Mouse (Mus musculus): ENCODE results near the gene Slc31a1. TPM values are rescaled to one million over a fixed set of nuclear protein-coding genes. Genes with fewer than 3 reads are reported as not detected.
A peak's percentile ranks its signal among the peaks of the same experiment; 100 is the strongest.

Gene Slc31a1
- polyA plus RNA-seq, 1 experiment: 7.3 TPM

DNA sequence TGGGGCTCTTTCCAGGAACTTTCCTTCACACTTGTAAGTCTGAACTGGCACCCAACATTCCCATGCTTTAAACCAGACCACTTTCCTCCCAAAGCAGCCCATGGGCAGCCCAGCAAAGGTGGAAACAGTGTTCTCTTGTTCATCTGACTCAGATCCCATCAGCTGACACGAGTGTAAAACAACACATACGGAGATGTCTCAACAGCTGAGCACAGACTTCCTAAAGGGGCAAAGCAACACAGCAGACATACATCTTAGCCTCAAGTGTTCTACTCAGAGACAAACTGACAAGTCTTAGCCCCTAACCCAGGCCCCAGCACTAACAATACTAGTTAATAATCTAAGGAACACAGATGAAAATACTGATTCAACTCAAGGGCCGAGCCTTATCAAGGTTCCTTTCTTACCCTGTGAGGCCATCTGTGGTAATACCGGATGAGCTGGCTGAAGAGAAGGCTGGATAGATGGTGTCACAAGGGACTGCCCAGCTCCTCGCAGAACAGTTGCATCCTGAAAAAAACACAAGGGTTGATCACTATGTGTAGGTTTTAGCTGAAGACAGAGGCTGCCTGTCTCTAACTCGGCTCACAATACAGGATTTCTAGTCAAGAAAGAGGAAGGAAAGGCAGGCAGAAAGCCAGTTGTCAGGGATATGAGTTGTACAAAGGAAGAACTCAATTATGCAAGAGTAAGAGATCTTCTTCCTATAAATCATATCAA, 31.4 kb upstream of the Slc31a1 start:
- peak overlapping the region; percentile 59; the same call in 1 of the 2 replicates for H3K27ac ChIP-seq (ENCODE audit: control insufficient read depth, insufficient read depth, low read depth, low read length, poor library complexity)
- TF ChIP-seq CTCF (IDR thresholded peaks at IDR 0.05; ENCODE audit: control insufficient read depth, insufficient read depth, low read length): no peak
- TF ChIP-seq POLR2A (IDR thresholded peaks at IDR 0.05; ENCODE audit: borderline replicate concordance, control insufficient read depth, low read depth, low read length): no peak

DNA sequence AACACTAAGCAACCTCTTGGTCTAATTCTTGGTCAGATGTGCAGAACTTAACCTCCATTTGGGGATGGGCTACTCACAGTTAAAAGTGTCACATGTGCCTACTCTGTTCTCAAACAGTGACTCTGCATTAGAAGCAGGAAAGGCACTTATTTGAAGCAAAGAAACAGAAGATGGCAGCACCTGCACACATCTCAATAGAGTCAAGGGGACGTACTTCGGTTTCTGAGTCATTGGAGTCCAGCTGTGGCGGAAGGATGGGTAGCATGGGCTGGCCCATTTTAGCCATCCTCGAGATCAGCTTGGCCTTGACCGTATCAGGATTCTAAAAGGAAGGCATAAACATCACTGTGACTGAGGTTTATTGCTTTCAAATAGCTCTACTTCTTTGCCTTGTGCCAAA, 28.6 kb upstream of the Slc31a1 start:
- Histone ChIP-seq H3K4me1 (ENCODE audit: control insufficient read depth, insufficient read depth, low read length) (peaks cover 2% of the 10 kb centered on the region), H3K27ac (ENCODE audit: control insufficient read depth, insufficient read depth, low read depth, low read length, poor library complexity) (no peak overlapping the region), H3K4me3 (replicated peaks; ENCODE audit: control insufficient read depth, low read depth, low read length) (no peak overlapping the region)
- no peak for TF ChIP-seq CTCF (IDR thresholded peaks at IDR 0.05; ENCODE audit: control insufficient read depth, insufficient read depth, low read length)
- TF ChIP-seq POLR2A (IDR thresholded peaks at IDR 0.05; ENCODE audit: borderline replicate concordance, control insufficient read depth, low read depth, low read length): no peak
- WGBS: 77% methylated on average over 5 of the region's 5 CpGs

More for the DNA sequence above, 31.4 kb upstream of the Slc31a1 start:
- WGBS: 24% methylated on average over 6 of the region's 6 CpGs
- Histone ChIP-seq H3K4me1 (ENCODE audit: control insufficient read depth, insufficient read depth, low read length) (peaks cover 2% of the 10 kb centered on the region), H3K4me3 (replicated peaks; ENCODE audit: control insufficient read depth, low read depth, low read length) (peak overlapping the region; percentile 16)

DNA sequence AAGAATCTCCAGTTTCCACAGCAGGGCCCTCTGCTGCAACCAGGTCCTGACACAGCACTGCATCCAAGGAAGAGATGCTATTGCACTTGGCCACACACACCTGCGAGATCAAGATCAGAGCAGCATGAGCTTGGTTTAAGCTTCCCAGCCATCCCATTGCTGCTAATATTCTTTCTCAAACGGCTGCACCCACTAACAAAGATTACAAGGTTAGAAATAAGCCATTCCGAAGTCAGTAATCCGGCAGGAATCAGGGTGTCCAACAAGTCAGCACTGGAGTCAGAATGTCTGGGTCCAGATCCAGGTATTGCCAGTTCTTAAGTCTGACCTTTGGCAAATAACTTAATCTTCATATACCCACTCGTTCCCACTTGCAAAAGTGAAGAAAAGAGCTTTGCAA, 22.0 kb upstream of the Slc31a1 start:
- TF ChIP-seq POLR2A (IDR thresholded peaks at IDR 0.05; ENCODE audit: borderline replicate concordance, control insufficient read depth, low read depth, low read length): no peak
- no peak for TF ChIP-seq CTCF (IDR thresholded peaks at IDR 0.05; ENCODE audit: control insufficient read depth, insufficient read depth, low read length)
- WGBS: 90% methylated on average over 5 of the region's 5 CpGs
- H3K27ac ChIP-seq (ENCODE audit: control insufficient read depth, insufficient read depth, low read depth, low read length, poor library complexity): no peak overlapping the region
- H3K4me1 ChIP-seq (ENCODE audit: control insufficient read depth, insufficient read depth, low read length): no peaks in the 10 kb centered on the region
- H3K4me3 ChIP-seq (replicated peaks; ENCODE audit: control insufficient read depth, low read depth, low read length): no peak overlapping the region

DNA sequence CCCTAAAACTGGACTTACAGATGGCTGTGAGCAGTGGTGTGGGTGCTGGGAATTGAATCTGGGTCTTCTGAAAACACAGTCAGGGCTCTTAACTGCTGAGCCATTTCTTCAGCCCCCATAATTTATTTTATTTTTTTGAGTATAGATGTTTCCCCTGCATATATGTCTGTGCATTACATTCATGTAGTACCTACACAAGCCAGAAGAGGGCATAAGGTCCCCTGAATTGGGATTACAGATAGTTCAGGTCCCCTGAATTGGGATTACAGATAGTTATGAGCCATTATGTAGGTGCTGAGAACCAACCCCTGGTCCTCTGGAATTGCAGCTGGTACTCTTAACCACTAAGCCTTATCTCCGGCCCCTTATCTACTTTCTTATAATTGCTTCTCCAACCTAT, 16.5 kb upstream of the Slc31a1 start:
- Histone ChIP-seq H3K27ac (ENCODE audit: control insufficient read depth, insufficient read depth, low read depth, low read length, poor library complexity) (no peak overlapping the region), H3K4me3 (replicated peaks; ENCODE audit: control insufficient read depth, low read depth, low read length) (no peak overlapping the region), H3K4me1 (ENCODE audit: control insufficient read depth, insufficient read depth, low read length) (no peaks in the 10 kb centered on the region; the same call in 1 of the 2 replicates)
- WGBS: 86% methylated on average over 1 of the region's 1 CpGs
- TF ChIP-seq POLR2A (IDR thresholded peaks at IDR 0.05; ENCODE audit: borderline replicate concordance, control insufficient read depth, low read depth, low read length) (no peak), CTCF (IDR thresholded peaks at IDR 0.05; ENCODE audit: control insufficient read depth, insufficient read depth, low read length) (no peak)

DNA sequence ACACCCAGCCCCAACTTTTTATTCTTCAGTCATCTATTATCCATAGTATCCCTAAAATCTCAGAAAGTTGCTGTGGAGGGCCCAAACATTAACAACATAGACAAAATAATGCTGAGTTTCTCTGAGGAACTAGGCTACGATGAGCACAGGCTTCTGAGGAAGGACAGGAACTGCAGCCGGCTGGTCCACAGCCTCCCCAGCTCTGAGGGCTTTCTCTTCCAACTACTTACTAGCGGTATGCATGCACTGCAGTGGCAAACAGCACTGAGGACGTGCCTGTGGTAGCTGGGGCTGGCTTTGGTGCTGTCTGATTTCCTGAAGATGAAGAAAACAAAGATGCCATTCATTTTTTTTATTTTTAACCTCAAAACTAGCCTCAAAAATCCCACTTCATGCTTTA, 14.7 kb upstream of the Slc31a1 start:
- Histone ChIP-seq H3K27ac (ENCODE audit: control insufficient read depth, insufficient read depth, low read depth, low read length, poor library complexity) (no peak overlapping the region), H3K4me3 (replicated peaks; ENCODE audit: control insufficient read depth, low read depth, low read length) (no peak overlapping the region), H3K4me1 (ENCODE audit: control insufficient read depth, insufficient read depth, low read length) (no peaks in the 10 kb centered on the region; the same call in 1 of the 2 replicates)
- WGBS: 71% methylated on average over 4 of the region's 4 CpGs
- no peak for TF ChIP-seq CTCF (IDR thresholded peaks at IDR 0.05; ENCODE audit: control insufficient read depth, insufficient read depth, low read length)
- no peak for TF ChIP-seq POLR2A (IDR thresholded peaks at IDR 0.05; ENCODE audit: borderline replicate concordance, control insufficient read depth, low read depth, low read length)

DNA sequence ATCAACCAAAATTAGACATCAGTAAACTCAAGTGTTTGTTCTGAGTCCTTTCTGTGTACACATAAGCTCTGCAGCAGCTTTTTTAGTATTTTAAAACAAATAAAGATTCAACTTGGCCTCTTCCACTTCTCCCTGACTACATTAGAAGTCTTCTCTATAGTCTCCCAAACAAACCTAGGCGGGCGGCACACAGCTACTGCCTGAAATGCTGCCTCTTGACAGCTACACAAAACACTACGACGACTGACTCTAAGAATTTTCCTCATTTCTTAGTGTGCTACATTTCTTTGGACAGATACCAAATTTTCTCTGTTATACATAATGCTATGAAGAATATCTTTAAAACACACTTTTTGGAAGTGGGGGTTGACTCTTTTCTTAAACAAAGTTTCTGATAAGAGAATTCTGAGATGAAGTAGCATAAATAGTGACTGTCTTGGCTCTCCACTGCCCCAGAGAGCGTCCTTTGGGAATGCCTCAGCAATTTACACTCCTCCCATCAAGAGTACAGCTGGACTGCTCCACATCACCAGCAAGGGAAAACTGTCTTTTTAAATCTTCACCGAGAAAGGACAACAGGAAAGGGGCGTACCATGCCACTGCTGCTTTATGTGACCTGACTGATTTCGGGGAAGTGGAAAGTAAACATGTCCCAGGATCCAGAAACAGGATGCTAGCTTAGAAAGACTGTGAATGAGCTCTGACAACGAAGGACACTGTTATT, 12.8 kb upstream of the Slc31a1 start:
- H3K27ac ChIP-seq (ENCODE audit: control insufficient read depth, insufficient read depth, low read depth, low read length, poor library complexity): no peak overlapping the region; the same call in 1 of the 2 replicates
- WGBS: 64% methylated on average over 9 of the region's 9 CpGs

DNA sequence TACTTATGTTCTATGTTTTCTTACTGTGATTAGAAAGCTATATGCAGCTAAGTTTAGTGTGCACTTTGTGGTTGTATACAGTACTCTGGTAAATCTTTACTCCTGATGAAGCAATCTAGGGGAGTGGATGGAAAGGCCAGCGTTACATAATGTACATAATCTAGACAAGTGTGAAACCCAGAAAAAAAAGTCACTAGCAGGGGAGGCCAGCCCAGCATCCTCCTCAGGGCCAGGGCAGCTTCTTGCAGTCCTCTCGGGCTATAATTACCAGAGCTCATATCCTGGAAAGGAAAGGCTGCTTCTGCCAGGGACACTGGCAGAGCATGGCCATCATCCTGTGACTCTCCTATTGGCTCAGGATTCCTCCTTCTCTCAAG, 12.2 kb upstream of the Slc31a1 start:
- TF ChIP-seq POLR2A (IDR thresholded peaks at IDR 0.05; ENCODE audit: borderline replicate concordance, control insufficient read depth, low read depth, low read length): no peak
- no peak for TF ChIP-seq CTCF (IDR thresholded peaks at IDR 0.05; ENCODE audit: control insufficient read depth, insufficient read depth, low read length)
- Histone ChIP-seq H3K4me3 (replicated peaks; ENCODE audit: control insufficient read depth, low read depth, low read length) (no peak overlapping the region), H3K4me1 (ENCODE audit: control insufficient read depth, insufficient read depth, low read length) (peaks cover 1% of the 10 kb centered on the region; the same call in 1 of the 2 replicates), H3K27ac (ENCODE audit: control insufficient read depth, insufficient read depth, low read depth, low read length, poor library complexity) (no peak overlapping the region)
- 48% methylated on average over 2 of the region's 2 CpGs for WGBS

More for the DNA sequence above, 12.8 kb upstream of the Slc31a1 start:
- no peaks in the 10 kb centered on the region; the same call in 1 of the 2 replicates for H3K4me1 ChIP-seq (ENCODE audit: control insufficient read depth, insufficient read depth, low read length)
- TF ChIP-seq CTCF (IDR thresholded peaks at IDR 0.05; ENCODE audit: control insufficient read depth, insufficient read depth, low read length): no peak
- no peak for TF ChIP-seq POLR2A (IDR thresholded peaks at IDR 0.05; ENCODE audit: borderline replicate concordance, control insufficient read depth, low read depth, low read length)
- H3K4me3 ChIP-seq (replicated peaks; ENCODE audit: control insufficient read depth, low read depth, low read length): no peak overlapping the region

DNA sequence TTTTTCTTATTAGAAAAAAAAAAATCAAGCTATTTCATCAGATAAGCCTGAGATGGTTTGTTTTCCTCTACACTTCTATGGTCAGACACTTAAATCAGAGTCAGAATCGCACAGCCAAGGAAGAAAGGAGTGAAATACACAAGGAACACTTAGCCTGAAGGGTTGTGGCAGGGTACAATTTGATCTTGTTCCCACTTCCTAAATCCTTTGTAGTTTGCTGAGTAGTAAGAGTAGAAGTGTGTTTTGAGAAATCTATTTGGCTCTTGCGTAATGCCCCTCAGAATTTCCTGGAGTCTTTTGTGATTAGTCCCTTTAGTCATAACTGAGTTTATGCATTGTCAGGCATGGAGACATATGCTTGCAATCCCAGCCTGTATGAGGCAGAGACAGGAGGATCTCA, 11.2 kb upstream of the Slc31a1 start:
- Histone ChIP-seq H3K4me3 (replicated peaks; ENCODE audit: control insufficient read depth, low read depth, low read length) (no peak overlapping the region), H3K4me1 (ENCODE audit: control insufficient read depth, insufficient read depth, low read length) (peaks cover 1% of the 10 kb centered on the region; the same call in 1 of the 2 replicates), H3K27ac (ENCODE audit: control insufficient read depth, insufficient read depth, low read depth, low read length, poor library complexity) (no peak overlapping the region)
- WGBS: 65% methylated on average over 2 of the region's 2 CpGs
- no peak for TF ChIP-seq POLR2A (IDR thresholded peaks at IDR 0.05; ENCODE audit: borderline replicate concordance, control insufficient read depth, low read depth, low read length)
- TF ChIP-seq CTCF (IDR thresholded peaks at IDR 0.05; ENCODE audit: control insufficient read depth, insufficient read depth, low read length): no peak

Data from bone marrow, adult 2 months (tissue).